Mouse (Mus musculus) bone marrow, adult 2 months (tissue): ENCODE results near the gene Olfr222. TPM values are rescaled to one million over a fixed set of nuclear protein-coding genes. Genes with fewer than 3 reads are reported as not detected.

Source experiments
- H3K27ac ChIP-seq: fragments of 200-500 bp; 2 replicates; pipeline ENCODE4 v1.5.1; 2012; ENCODE audit warnings: low read depth, mild to moderate bottlenecking, control low read depth, inconsistent platforms, low read length; ENCODE audit not compliant: control insufficient read depth, poor library complexity, insufficient read depth
- H3K4me1 ChIP-seq: fragments of 200-500 bp; 2 replicates; pipeline ENCODE4 v1.6.1; 2011; ENCODE audit warnings: low read length; ENCODE audit not compliant: control insufficient read depth, insufficient read depth
- H3K4me3 ChIP-seq: fragments of 200-500 bp; replicated peaks from 2 replicates; pipeline ENCODE3; 2011; ENCODE audit warnings: mild to moderate bottlenecking, low read depth, low read length, control low read depth; ENCODE audit not compliant: control insufficient read depth
- CTCF ChIP-seq: fragments of 200-500 bp; IDR thresholded peaks from 2 replicates; pipeline ENCODE4 v1.5.1; 2011; ENCODE audit warnings: low read length, control low read depth; ENCODE audit not compliant: control insufficient read depth, insufficient read depth
- POLR2A ChIP-seq: fragments of 200-500 bp; IDR thresholded peaks from 2 replicates; pipeline ENCODE4 v1.6.1; 2011; ENCODE audit warnings: low read depth, mild to moderate bottlenecking, control low read depth, low read length, borderline replicate concordance; ENCODE audit not compliant: control insufficient read depth
- WGBS: fragments of 180-500 bp; shearing (Covaris S2); methylation state at CpG from one replicate; pipeline ENCODE4 v1.1.7; 2018; 5-methylcytosine and 5-hydroxymethylcytosine counted together
- polyA plus RNA-seq: library from polyadenylated mRNA; stranded (reverse); fragments of >200 nt; gene quantifications from 2 replicates; pipeline ENCODE4 v1.2.4, GENCODE M21; 2011; ENCODE audit warnings: low replicate concordance; ENCODE audit not compliant: missing spikeins, insufficient read depth, insufficient read length

The Olfr222 gene
- polyA plus RNA-seq, 1 experiment, result not detected

DNA sequence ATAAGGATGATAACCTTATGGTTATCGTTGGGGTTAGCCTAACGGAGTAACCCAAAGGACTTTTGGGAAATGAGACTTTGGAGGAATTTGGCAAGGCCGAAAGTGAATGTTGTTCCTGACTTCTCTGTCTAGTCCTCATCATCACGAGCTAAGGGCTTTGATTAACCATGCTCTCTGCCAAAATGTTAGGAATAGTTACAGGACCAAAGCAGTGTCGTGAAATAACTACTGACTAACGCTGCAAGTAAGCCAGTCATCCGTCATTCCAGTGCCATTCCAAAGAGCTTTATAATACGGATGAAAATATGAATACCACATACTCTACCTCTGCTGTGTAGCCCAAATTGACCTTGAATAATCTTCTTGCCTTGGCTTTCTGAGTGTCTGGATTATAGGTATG lies 20.9 kb upstream of the Olfr222 start:
- TF ChIP-seq CTCF, result no peak
- no peak for TF ChIP-seq POLR2A

DNA sequence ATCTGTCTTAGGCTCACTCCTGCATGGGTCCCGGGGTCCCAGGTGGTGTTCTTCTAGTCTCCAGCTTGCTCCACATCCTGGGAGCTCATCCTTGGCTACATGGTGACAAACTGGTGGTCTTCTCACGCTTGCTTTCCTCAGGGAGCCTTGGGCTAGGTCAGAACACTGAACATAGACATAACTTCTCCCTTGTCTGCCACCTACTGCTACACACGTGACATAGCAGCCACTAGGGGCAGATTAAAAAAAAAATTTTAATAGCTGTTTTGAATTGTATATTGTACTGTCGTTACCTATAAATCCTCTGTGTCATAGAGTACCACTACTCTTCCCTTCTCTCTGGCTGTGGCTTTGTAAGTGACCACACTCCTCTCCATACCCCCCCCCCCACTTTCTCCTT lies 20.1 kb upstream of the Olfr222 start:
- Histone ChIP-seq H3K27ac (no peak overlapping the region), H3K4me1 (no peaks in the 10 kb centered on the region), H3K4me3 (no peak overlapping the region)
- TF ChIP-seq POLR2A, result no peak
- TF ChIP-seq CTCF, result no peak
- WGBS, result 18% methylated on average over 4 of the region's 4 CpGs

More for the DNA sequence above, 20.9 kb upstream of the Olfr222 start:
- no peaks in the 10 kb centered on the region for H3K4me1 ChIP-seq
- H3K4me3 ChIP-seq, result no peak overlapping the region
- 80% methylated on average over 8 of the region's 8 CpGs for WGBS
- no peak overlapping the region for H3K27ac ChIP-seq

DNA sequence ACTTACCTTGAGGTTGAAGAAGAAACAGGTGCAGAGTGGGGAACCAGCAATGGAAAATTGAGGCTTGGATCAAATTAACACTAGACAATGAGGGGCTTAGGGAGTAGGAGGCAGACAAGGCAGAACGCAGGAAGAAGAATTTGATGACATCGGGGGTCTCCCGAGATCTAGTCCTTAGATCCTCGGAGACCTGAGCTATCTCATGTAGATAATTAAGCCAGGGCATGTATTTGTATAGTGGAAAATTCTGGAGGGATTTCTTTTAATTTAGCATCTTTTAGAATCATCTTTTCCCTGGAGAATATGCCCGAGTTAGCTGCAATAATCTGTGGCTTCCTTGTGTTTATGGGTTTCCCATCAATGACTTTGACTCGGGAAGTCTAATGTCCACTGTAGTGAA lies 17.2 kb upstream of the Olfr222 start, which contains the start of gene Olfr223:
Olfr223 (minus strand) TSS at position 101 of the 400 bp plus-strand sequence.
- Histone ChIP-seq H3K4me1 (no peaks in the 10 kb centered on the region), H3K27ac (no peak within 1 kb of the TSS), H3K4me3 (no peak within 1 kb of the TSS)
- 78% methylated on average over 6 of the region's 6 CpGs for WGBS
- no peak for TF ChIP-seq POLR2A
- TF ChIP-seq CTCF, result no peak

DNA sequence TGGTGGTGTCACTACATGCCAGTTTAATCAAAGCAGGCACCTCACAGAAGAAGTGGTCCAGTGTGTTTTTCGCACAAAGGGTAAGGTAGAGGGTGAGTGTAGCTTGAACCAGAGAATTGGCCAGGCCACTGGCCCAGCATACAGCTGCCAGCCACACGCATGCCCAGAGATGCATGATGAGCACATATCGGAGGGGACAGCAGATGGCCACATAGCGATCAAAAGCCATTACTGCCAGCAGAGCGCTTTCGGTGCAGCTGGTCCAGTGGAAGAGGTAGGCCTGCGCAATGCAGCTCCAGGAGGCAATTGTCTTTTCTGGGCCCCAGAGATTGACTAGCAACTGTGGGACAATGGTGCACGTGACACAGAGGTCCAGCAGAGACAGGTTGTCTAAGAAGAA lies 13.5 kb upstream of the Olfr222 start:
- H3K4me1 ChIP-seq, result no peaks in the 10 kb centered on the region
- 83% methylated on average over 8 of the region's 8 CpGs for WGBS
- TF ChIP-seq POLR2A (no peak), CTCF (no peak)
- H3K27ac ChIP-seq, result no peak overlapping the region
- H3K4me3 ChIP-seq, result no peak overlapping the region

DNA sequence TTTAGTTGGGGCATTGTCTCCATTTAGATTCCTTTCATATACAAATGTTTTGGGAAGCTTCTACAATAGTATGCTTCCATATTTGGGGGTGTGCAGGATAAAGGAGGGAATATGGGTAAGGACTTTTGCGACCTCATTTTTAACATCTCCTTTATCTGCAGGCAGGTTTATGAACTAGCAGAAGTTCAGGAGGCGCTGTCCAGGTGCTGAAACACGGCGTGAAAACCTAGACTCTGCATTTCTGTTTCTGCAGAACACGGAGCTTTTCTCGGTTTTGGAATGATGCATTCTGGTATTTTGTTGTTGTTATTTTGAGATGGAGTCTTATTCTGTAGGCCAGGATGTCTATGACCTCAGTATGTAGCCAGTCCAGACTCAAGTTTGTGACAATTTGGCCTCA lies 8.5 kb upstream of the Olfr222 start:
- 20% methylated on average over 6 of the region's 6 CpGs for WGBS
- no peaks in the 10 kb centered on the region; the same call in 1 of the 2 replicates for H3K4me1 ChIP-seq
- TF ChIP-seq POLR2A (no peak), CTCF (no peak)
- H3K27ac ChIP-seq, result no peak overlapping the region
- no peak overlapping the region for H3K4me3 ChIP-seq

DNA sequence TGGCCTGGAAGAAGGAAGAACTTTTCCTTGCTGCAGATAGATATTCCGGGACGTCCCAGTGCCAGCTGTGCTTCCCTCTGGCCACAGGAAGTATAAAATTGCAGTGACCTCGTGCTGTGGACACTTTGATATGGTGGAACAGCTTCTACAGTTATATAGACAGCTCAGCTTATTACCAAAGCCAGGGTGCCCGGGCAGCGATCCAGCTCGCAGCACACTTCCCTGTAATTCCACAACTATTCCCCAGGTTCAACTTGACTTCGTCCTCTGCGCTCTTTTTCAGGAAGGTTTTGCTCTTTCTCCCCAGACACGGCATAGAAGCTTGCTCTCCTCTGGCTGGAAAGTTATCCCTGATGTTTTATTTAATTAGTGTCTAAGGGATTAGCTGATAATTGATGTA lies 309 bp downstream of the Olfr222 start:
- H3K4me1 ChIP-seq, result no peaks in the 10 kb centered on the region
- H3K4me3 ChIP-seq, result no peak overlapping the region
- 52% methylated on average over 9 of the region's 9 CpGs for WGBS
- no peak for TF ChIP-seq POLR2A
- no peak for TF ChIP-seq CTCF
- no peak overlapping the region for H3K27ac ChIP-seq

DNA sequence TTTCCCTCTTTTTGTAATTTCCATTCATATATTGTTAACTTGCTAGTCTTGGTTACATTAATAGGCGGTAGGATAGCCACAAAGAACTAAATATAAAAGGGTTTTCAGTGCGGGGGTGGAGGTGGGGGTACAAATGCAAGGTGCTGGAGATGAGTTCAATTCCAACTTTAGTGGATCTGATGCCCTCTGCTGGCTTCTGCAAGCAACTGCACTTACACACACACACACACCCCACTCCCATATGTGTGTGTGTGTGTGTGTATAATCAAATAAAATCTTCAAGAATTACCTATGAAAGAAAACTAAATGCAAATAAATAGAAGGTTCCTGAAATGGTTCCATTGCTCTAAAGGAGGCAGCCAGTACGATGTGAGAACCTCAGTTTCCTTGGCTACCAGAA lies 6.7 kb downstream of the Olfr222 start:
- H3K4me1 ChIP-seq, result no peaks in the 10 kb centered on the region
- no peak overlapping the region for H3K27ac ChIP-seq
- H3K4me3 ChIP-seq, result no peak overlapping the region
- 44% methylated on average over 3 of the region's 3 CpGs for WGBS
- TF ChIP-seq POLR2A, result no peak
- peak; percentile 59 for TF ChIP-seq CTCF

DNA sequence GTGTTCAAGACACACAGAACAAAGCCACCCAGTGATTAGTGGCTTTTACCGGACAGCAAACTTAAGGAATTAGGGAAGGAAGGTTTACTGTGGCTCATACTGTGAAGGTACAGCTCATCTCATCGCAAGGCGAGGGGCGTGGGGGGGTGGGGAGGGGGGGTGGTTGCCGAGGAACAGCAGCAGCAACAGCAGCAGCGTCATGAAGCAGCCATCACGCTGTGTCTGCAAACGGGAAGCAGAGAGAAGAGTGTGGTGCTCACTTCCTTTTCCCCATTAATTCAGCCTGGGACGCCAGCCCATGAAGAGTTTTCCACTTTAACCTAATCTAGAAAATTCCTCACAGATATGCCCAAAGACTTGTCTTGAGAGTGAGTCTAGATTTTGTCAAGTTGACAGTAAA lies 13.2 kb downstream of the Olfr222 start:
- TF ChIP-seq POLR2A, result no peak
- TF ChIP-seq CTCF, result no peak
- peaks cover 1% of the 10 kb centered on the region; the same call in 1 of the 2 replicates for H3K4me1 ChIP-seq
- 41% methylated on average over 9 of the region's 9 CpGs for WGBS
- no peak overlapping the region for H3K4me3 ChIP-seq
- no peak overlapping the region for H3K27ac ChIP-seq

DNA sequence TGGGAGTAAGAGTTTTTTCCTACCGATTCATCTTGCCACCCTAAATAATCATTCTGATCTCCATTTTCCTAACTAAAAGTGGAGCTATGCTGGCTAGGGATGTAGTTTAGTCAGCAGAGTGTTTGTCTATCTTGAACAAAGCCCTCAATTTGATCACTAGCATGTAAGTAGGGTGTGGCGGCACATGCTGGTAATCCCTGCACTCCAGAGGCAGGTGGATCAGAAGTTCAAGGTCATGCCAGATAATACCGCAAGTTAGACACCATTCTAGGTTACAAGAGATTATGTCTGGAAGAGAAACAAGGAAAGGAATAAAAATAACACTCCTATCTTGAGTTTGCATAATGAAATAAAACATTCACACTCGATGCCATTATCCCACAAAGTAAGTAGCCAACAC lies 13.7 kb downstream of the Olfr222 start:
- Histone ChIP-seq H3K4me1 (peaks cover 1% of the 10 kb centered on the region; the same call in 1 of the 2 replicates), H3K4me3 (no peak overlapping the region), H3K27ac (no peak overlapping the region)
- WGBS, result 89% methylated on average over 4 of the region's 4 CpGs
- TF ChIP-seq CTCF (no peak), POLR2A (no peak)
